ENCODE assay signal across 13 mouse cellular contexts in the genomic region with DNA sequence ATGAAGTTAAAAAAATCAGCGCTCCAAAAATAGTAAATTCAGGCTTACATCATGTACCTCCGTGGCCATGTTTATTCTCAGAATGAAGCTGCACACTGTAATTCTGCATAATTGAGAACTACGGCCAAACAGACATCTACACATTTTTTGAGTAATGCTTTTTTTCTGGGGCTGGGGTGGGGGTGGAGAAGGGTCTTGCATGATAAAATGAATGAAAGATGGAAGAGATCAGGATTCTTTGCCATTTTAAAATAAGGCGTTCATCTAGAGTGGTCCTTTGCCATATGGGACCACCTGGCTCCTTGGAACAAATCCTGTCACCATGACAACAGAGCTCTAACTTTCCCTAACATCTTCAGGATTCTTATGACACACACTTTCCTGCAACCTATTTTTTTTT.
DNase-seq lines count a peak whose midpoint lies in the region; ATAC-seq and TF ChIP-seq lines count a peak whose summit lies in the region.
"Had no signal": no experiment of that assay in that cellular context is flagged by ENCODE, and none has a peak within 500 bp of the region (broad histone marks: within the 10 kb centered on the region; RNA-seq: fewer than 3 reads in every experiment).

No protein-coding gene starts in this region.

- peak; percentile 77 to 84 for DNase-seq in cerebellum, postnatal 10 days
- no peak for DNase-seq in cerebellum, postnatal 36 days
- DNase-seq in hindbrain, postnatal 0 days (ENCODE audit: low spot score), result peak; percentile 66
- peak; percentile 21 for DNase-seq in right cerebral cortex, adult 18-20 months
- DNase-seq in right cerebral cortex, postnatal 14 days, result no peak
- no peak for DNase-seq in testis, postnatal 10 days (ENCODE audit: low spot score)
- DNase-seq in c-Kit-positive CD71-positive TER-119-positive erythroid progenitor cells, embryonic 14.5 days (ENCODE audit: low spot score), result no peak
- DNase-seq: gastrocnemius, postnatal 10 days had no signal

- 62% methylated on average over 4 of the region's 4 CpGs for WGBS in hindbrain, postnatal 0 days
- WGBS in hindbrain, embryonic 13.5 days, result 79% methylated on average over 4 of the region's 4 CpGs

- H3K27me3 ChIP-seq in hindbrain, postnatal 0 days (ENCODE audit: insufficient read depth, low read length), result no peaks in the 10 kb centered on the region
- no peaks in the 10 kb centered on the region for H3K27me3 ChIP-seq in hindbrain, embryonic 13.5 days

- H3K9ac ChIP-seq in hindbrain, postnatal 0 days (replicated peaks; ENCODE audit: low read length), result no peak overlapping the region
- no peak overlapping the region for H3K9ac ChIP-seq in hindbrain, embryonic 13.5 days
- H3K9ac ChIP-seq: hindbrain, embryonic 14.5 days; liver, embryonic 14.5 days had no signal

- no peaks in the 10 kb centered on the region for H3K9me3 ChIP-seq in hindbrain, postnatal 0 days (ENCODE audit: low read length)
- peaks cover 3% of the 10 kb centered on the region; the same call in 1 of the 2 replicates for H3K9me3 ChIP-seq in hindbrain, embryonic 13.5 days
- H3K9me3 ChIP-seq: heart, embryonic 10.5 days had no signal

- H3K4me3 ChIP-seq in hindbrain, postnatal 0 days (ENCODE audit: low read length), result no peak overlapping the region
- H3K4me3 ChIP-seq in hindbrain, embryonic 13.5 days, result no peak overlapping the region
- H3K4me3 ChIP-seq: heart, embryonic 10.5 days had no signal

- no peak for ATAC-seq in hindbrain, postnatal 0 days
- no peak for ATAC-seq in hindbrain, embryonic 13.5 days (ENCODE audit: low FRiP score)

- H3K36me3 ChIP-seq in hindbrain, postnatal 0 days (ENCODE audit: insufficient read depth, low read length), result no peaks in the 10 kb centered on the region
- H3K36me3 ChIP-seq in hindbrain, embryonic 13.5 days, result peaks cover 2% of the 10 kb centered on the region; the same call in 1 of the 2 replicates
- H3K36me3 ChIP-seq: heart, embryonic 10.5 days had no signal

- no peak overlapping the region for H3K4me2 ChIP-seq in hindbrain, postnatal 0 days (ENCODE audit: low read depth, low read length)
- H3K4me2 ChIP-seq in hindbrain, embryonic 13.5 days, result no peak overlapping the region
- H3K4me2 ChIP-seq: hindbrain, embryonic 14.5 days had no signal

- no peak overlapping the region for H3K27ac ChIP-seq in hindbrain, postnatal 0 days
- no peak overlapping the region for H3K27ac ChIP-seq in hindbrain, embryonic 13.5 days
- H3K27ac ChIP-seq: heart, embryonic 10.5 days; hindbrain, embryonic 14.5 days; liver, embryonic 14.5 days; macrophage had no signal

- no peaks in the 10 kb centered on the region for H3K4me1 ChIP-seq in hindbrain, postnatal 0 days (ENCODE audit: insufficient read depth, low read length)
- peaks cover 8% of the 10 kb centered on the region for H3K4me1 ChIP-seq in hindbrain, embryonic 13.5 days (replicated peaks)
- H3K4me1 ChIP-seq: heart, embryonic 10.5 days had no signal

- no peak for TF ChIP-seq CTCF in hindbrain, postnatal 0 days (IDR thresholded peaks at IDR 0.05; ENCODE audit: low read depth)

Comparison
In these comparisons a context has a peak if more than half of its experiments do, and no peak if none do; other contexts are left out.
1. DNase-seq: peak in cerebellum, postnatal 10 days (2 of 2), hindbrain, postnatal 0 days (single experiment) and right cerebral cortex, adult 18-20 months (single experiment); none in cerebellum, postnatal 36 days (0 of 2), right cerebral cortex, postnatal 14 days (single experiment), testis, postnatal 10 days (single experiment) and c-Kit-positive CD71-positive TER-119-positive erythroid progenitor cells, embryonic 14.5 days (single experiment).